Mouse (Mus musculus) G1E-ER4 (cell line): ENCODE measurements around the gene Cetn3. TPM values are rescaled to one million over a fixed set of nuclear protein-coding genes. Genes with fewer than 3 reads are reported as not detected.

ENCODE experiments used
- GATA1 ChIP-seq: IDR thresholded peaks from one replicate; pipeline ENCODE4 v1.8.0; 2012; ENCODE audit warnings: low read length, inconsistent platforms
- polyA plus RNA-seq: library from polyadenylated mRNA; stranded (reverse); fragments of >175 nt; gene quantifications from 2 replicates; pipeline ENCODE4 v1.2.3, GENCODE M21; 2012

The Cetn3 gene
- polyA plus RNA-seq, 1 experiment = 6.5 TPM

- TF ChIP-seq GATA1 = no peak
Measured at GRCm38 (mm10) chr13:81785766-81786480, 3.0 kb downstream of the Cetn3 start.

- TF ChIP-seq GATA1 = no peak
Measured at GRCm38 (mm10) chr13:81790160-81790559, 7.3 kb downstream of the Cetn3 start.

- TF ChIP-seq GATA1 = no peak
Measured at GRCm38 (mm10) chr13:81791861-81792260, 9.0 kb downstream of the Cetn3 start.

- no peak for TF ChIP-seq GATA1
Measured at GRCm38 (mm10) chr13:81793850-81794249, 11.0 kb downstream of the Cetn3 start.

GRCm38 (mm10) chr13:81801121-81801520 lies 18.2 kb downstream of the Cetn3 start:
- TF ChIP-seq GATA1 = no peak

- no peak for TF ChIP-seq GATA1
Measured at GRCm38 (mm10) chr13:81803713-81804112, 20.8 kb downstream of the Cetn3 start.

GRCm38 (mm10) chr13:81822750-81823149 lies 39.9 kb downstream of the Cetn3 start:
- no peak for TF ChIP-seq GATA1

- TF ChIP-seq GATA1 = no peak
Measured at GRCm38 (mm10) chr13:81824576-81825330, 41.9 kb downstream of the Cetn3 start.

GRCm38 (mm10) chr13:81828486-81828885 lies 45.6 kb downstream of the Cetn3 start:
- TF ChIP-seq GATA1 = no peak

- no peak for TF ChIP-seq GATA1
Measured at GRCm38 (mm10) chr13:81831838-81832237, 49.0 kb downstream of the Cetn3 start.

GRCm38 (mm10) chr13:81836386-81837177 lies 53.7 kb downstream of the Cetn3 start:
- TF ChIP-seq GATA1 = no peak

- no peak for TF ChIP-seq GATA1
Measured at GRCm38 (mm10) chr13:81838016-81838415, 55.1 kb downstream of the Cetn3 start.

GRCm38 (mm10) chr13:81838948-81839347 lies 56.1 kb downstream of the Cetn3 start:
- no peak for TF ChIP-seq GATA1

- TF ChIP-seq GATA1 = no peak
Measured at GRCm38 (mm10) chr13:81840246-81840645, 57.4 kb downstream of the Cetn3 start.

GRCm38 (mm10) chr13:81840646-81841045 lies 57.8 kb downstream of the Cetn3 start:
- TF ChIP-seq GATA1 = no peak

GRCm38 (mm10) chr13:81842278-81842677 lies 59.4 kb downstream of the Cetn3 start:
- no peak for TF ChIP-seq GATA1

Other genes with a start within 250 kb of the Cetn3 start
- not detected in 2 replicates for gene Adgrv1, start 149.9 kb upstream of the Cetn3 start, polyA plus RNA-seq
- 3.3 and 4.3 TPM in 2 replicates for gene Lysmd3, start 125.4 kb upstream of the Cetn3 start, polyA plus RNA-seq
- 0.83 and 1.6 TPM in 2 replicates for gene Polr3g, start 72.1 kb upstream of the Cetn3 start, polyA plus RNA-seq
- gene Mblac2, start 71.7 kb upstream of the Cetn3 start, polyA plus RNA-seq = 1.0 and 1.7 TPM in 2 replicates